Mouse (Mus musculus) heart, adult 8-10 months (tissue): ENCODE results near the gene Myo1d. TPM values are rescaled to one million over a fixed set of nuclear protein-coding genes. Genes with fewer than 3 reads are reported as not detected.
A peak's percentile ranks its signal among the peaks of the same experiment; 100 is the strongest.
"Not testable (repeated sequence)": the region's sequence is repeated elsewhere in the genome, so short reads cannot be mapped to it uniquely, and the experiment has no call there.

Experiments
- DNase-seq: peaks from one replicate; pipeline ENCODE4 v3.0.0; 2022; ENCODE audit warnings: low spot score
- total RNA-seq, 4 experiments: library from RNA; stranded (reverse); gene quantifications; 2 replicates each; pipeline ENCODE4 v1.2.4; 2022

Myo1d gene
- total RNA-seq, 4 experiments from 2014 or later = 7.4 to 10.4 (median 9.5) TPM

- DNase-seq = no peak
These were observed 298.3 kb downstream of the Myo1d start for GRCm38 (mm10) chr11:80481409-80482050.

- no peak for DNase-seq
These were observed 299.6 kb downstream of the Myo1d start for GRCm38 (mm10) chr11:80479906-80480866.

- no peak for DNase-seq
These were observed 300.4 kb downstream of the Myo1d start for GRCm38 (mm10) chr11:80479425-80479824.

- DNase-seq = no peak
These were observed 301.0 kb downstream of the Myo1d start for GRCm38 (mm10) chr11:80478694-80479412.

- no peak for DNase-seq
These were observed 302.3 kb downstream of the Myo1d start for GRCm38 (mm10) chr11:80477341-80478199.

- peak; percentile 71 for DNase-seq
These were observed 303.3 kb downstream of the Myo1d start, which contains the start of gene Cdk5r1 for GRCm38 (mm10) chr11:80476222-80477189. Gene Cdk5r1, plus strand, starts transcription at chr11:80477023.

- no peak for DNase-seq
These were observed 304.3 kb downstream of the Myo1d start for GRCm38 (mm10) chr11:80475544-80475943.

GRCm38 (mm10) chr11:80474846-80475245 lies 305.0 kb downstream of the Myo1d start:
- DNase-seq = no peak

- no peak for DNase-seq
These were observed 305.6 kb downstream of the Myo1d start for GRCm38 (mm10) chr11:80474175-80474691.

GRCm38 (mm10) chr11:80471836-80472605 lies 307.8 kb downstream of the Myo1d start:
- DNase-seq = no peak

- not testable (repeated sequence) for DNase-seq
These were observed 316.2 kb downstream of the Myo1d start for GRCm38 (mm10) chr11:80463605-80464130.

- no peak for DNase-seq
These were observed 326.6 kb downstream of the Myo1d start for GRCm38 (mm10) chr11:80453198-80453597.

- no peak for DNase-seq
These were observed 327.6 kb downstream of the Myo1d start for GRCm38 (mm10) chr11:80452242-80452641.

- no peak for DNase-seq
These were observed 330.0 kb downstream of the Myo1d start for GRCm38 (mm10) chr11:80449859-80450258.

- DNase-seq = no peak
These were observed 332.9 kb downstream of the Myo1d start for GRCm38 (mm10) chr11:80446916-80447315.
